Mouse (Mus musculus): Measurements from ENCODE around the gene Kctd15. TPM values are rescaled to one million over a fixed set of nuclear protein-coding genes. Genes with fewer than 3 reads are reported as not detected.
A peak's percentile ranks its signal among the peaks of the same experiment; 100 is the strongest.

Gene Kctd15
- polyA plus RNA-seq, 1 experiment from 2014 or later, result 18.0 TPM

- Histone ChIP-seq H3K27me3 (replicated peaks; ENCODE audit: control insufficient read depth, insufficient read depth, low read length) (no peaks in the 10 kb centered on the region), H3K36me3 (ENCODE audit: control insufficient read depth, insufficient read depth, low read length) (peaks cover 20% of the 10 kb centered on the region), H3K27ac (ENCODE audit: low read depth, low read length) (no peak overlapping the region), H3K4me3 (ENCODE audit: low read length) (no peak overlapping the region), H3K4me2 (ENCODE audit: low read length) (no peak overlapping the region), H3K9me3 (ENCODE audit: control insufficient read depth, low read length) (no peaks in the 10 kb centered on the region), H3K4me1 (ENCODE audit: control insufficient read depth, insufficient read depth, low read depth, low read length) (peaks cover 2% of the 10 kb centered on the region; the same call in 1 of the 2 replicates), H3K9ac (ENCODE audit: low read depth, low read length) (no peak overlapping the region)
- no peak for ATAC-seq
- WGBS, result 75% methylated on average over 6 of the region's 6 CpGs
Observed at GRCm38 (mm10) chr7:34643329-34643728, 13.2 kb downstream of the Kctd15 start.

- ATAC-seq, result no peak
- H3K9ac ChIP-seq (ENCODE audit: low read depth, low read length), result no peak overlapping the region
- H3K27ac ChIP-seq (ENCODE audit: low read depth, low read length), result no peak overlapping the region
- H3K27me3 ChIP-seq (replicated peaks; ENCODE audit: control insufficient read depth, insufficient read depth, low read length), result no peaks in the 10 kb centered on the region
- H3K4me3 ChIP-seq (ENCODE audit: low read length), result no peak overlapping the region
- peaks cover 16% of the 10 kb centered on the region for H3K36me3 ChIP-seq (ENCODE audit: control insufficient read depth, insufficient read depth, low read length)
- H3K4me1 ChIP-seq (ENCODE audit: control insufficient read depth, insufficient read depth, low read depth, low read length), result peaks cover 2% of the 10 kb centered on the region; the same call in 1 of the 2 replicates
- H3K9me3 ChIP-seq (ENCODE audit: control insufficient read depth, low read length), result no peaks in the 10 kb centered on the region
- no peak overlapping the region for H3K4me2 ChIP-seq (ENCODE audit: low read length)
- 90% methylated on average over 13 of the region's 13 CpGs for WGBS
Observed at GRCm38 (mm10) chr7:34641968-34642367, 14.6 kb downstream of the Kctd15 start.

- H3K4me1 ChIP-seq (ENCODE audit: control insufficient read depth, insufficient read depth, low read depth, low read length), result peaks cover 2% of the 10 kb centered on the region; the same call in 1 of the 2 replicates
- H3K36me3 ChIP-seq (ENCODE audit: control insufficient read depth, insufficient read depth, low read length), result peaks cover 16% of the 10 kb centered on the region
- ATAC-seq, result no peak
- no peak overlapping the region for H3K4me2 ChIP-seq (ENCODE audit: low read length)
- 90% methylated on average over 11 of the region's 11 CpGs for WGBS
- H3K27ac ChIP-seq (ENCODE audit: low read depth, low read length), result no peak overlapping the region
- no peak overlapping the region for H3K4me3 ChIP-seq (ENCODE audit: low read length)
- H3K9me3 ChIP-seq (ENCODE audit: control insufficient read depth, low read length), result no peaks in the 10 kb centered on the region
- no peaks in the 10 kb centered on the region for H3K27me3 ChIP-seq (replicated peaks; ENCODE audit: control insufficient read depth, insufficient read depth, low read length)
- H3K9ac ChIP-seq (ENCODE audit: low read depth, low read length), result no peak overlapping the region; the same call in 1 of the 2 replicates
Observed at GRCm38 (mm10) chr7:34639798-34640197, 16.7 kb downstream of the Kctd15 start.

GRCm38 (mm10) chr7:34636661-34637060, 19.9 kb downstream of the Kctd15 start:
- no peak overlapping the region for H3K9ac ChIP-seq (ENCODE audit: low read depth, low read length)
- H3K9me3 ChIP-seq (ENCODE audit: control insufficient read depth, low read length), result no peaks in the 10 kb centered on the region
- no peak overlapping the region for H3K4me2 ChIP-seq (ENCODE audit: low read length)
- no peaks in the 10 kb centered on the region for H3K27me3 ChIP-seq (replicated peaks; ENCODE audit: control insufficient read depth, insufficient read depth, low read length)
- H3K36me3 ChIP-seq (ENCODE audit: control insufficient read depth, insufficient read depth, low read length), result peaks cover 14% of the 10 kb centered on the region
- no peak for ATAC-seq
- H3K27ac ChIP-seq (ENCODE audit: low read depth, low read length), result no peak overlapping the region
- H3K4me1 ChIP-seq (ENCODE audit: control insufficient read depth, insufficient read depth, low read depth, low read length), result no peaks in the 10 kb centered on the region
- WGBS, result 62% methylated on average over 4 of the region's 4 CpGs
- no peak overlapping the region for H3K4me3 ChIP-seq (ENCODE audit: low read length)

GRCm38 (mm10) chr7:34632966-34633742, 23.4 kb downstream of the Kctd15 start:
- ATAC-seq, result no peak
- no peak overlapping the region for H3K4me3 ChIP-seq (ENCODE audit: low read length)
- H3K9me3 ChIP-seq (ENCODE audit: control insufficient read depth, low read length), result no peaks in the 10 kb centered on the region
- peaks cover 10% of the 10 kb centered on the region for H3K4me1 ChIP-seq (ENCODE audit: control insufficient read depth, insufficient read depth, low read depth, low read length)
- WGBS, result 80% methylated on average over 10 of the region's 10 CpGs
- H3K9ac ChIP-seq (ENCODE audit: low read depth, low read length), result no peak overlapping the region
- H3K4me2 ChIP-seq (ENCODE audit: low read length), result no peak overlapping the region
- H3K27me3 ChIP-seq (replicated peaks; ENCODE audit: control insufficient read depth, insufficient read depth, low read length), result no peaks in the 10 kb centered on the region
- H3K27ac ChIP-seq (ENCODE audit: low read depth, low read length), result no peak overlapping the region
- no peaks in the 10 kb centered on the region for H3K36me3 ChIP-seq (ENCODE audit: control insufficient read depth, insufficient read depth, low read length)

- peaks cover 10% of the 10 kb centered on the region for H3K4me1 ChIP-seq (ENCODE audit: control insufficient read depth, insufficient read depth, low read depth, low read length)
- WGBS, result 3% methylated on average over 28 of the region's 34 CpGs
- no peaks in the 10 kb centered on the region for H3K36me3 ChIP-seq (ENCODE audit: control insufficient read depth, insufficient read depth, low read length)
- H3K9ac ChIP-seq (ENCODE audit: low read depth, low read length), result peak overlapping the region; percentile 47
- H3K27me3 ChIP-seq (replicated peaks; ENCODE audit: control insufficient read depth, insufficient read depth, low read length), result no peaks in the 10 kb centered on the region
- peak overlapping the region; percentile 35 for H3K4me3 ChIP-seq (ENCODE audit: low read length)
- H3K4me2 ChIP-seq (ENCODE audit: low read length), result peak overlapping the region; percentile 54
- ATAC-seq, result peak; percentile 78
- peak overlapping the region; percentile 69 for H3K27ac ChIP-seq (ENCODE audit: low read depth, low read length)
- H3K9me3 ChIP-seq (ENCODE audit: control insufficient read depth, low read length), result no peaks in the 10 kb centered on the region
Observed at GRCm38 (mm10) chr7:34630211-34631085, 26.1 kb downstream of the Kctd15 start.

- no peaks in the 10 kb centered on the region for H3K27me3 ChIP-seq (replicated peaks; ENCODE audit: control insufficient read depth, insufficient read depth, low read length)
- peak overlapping the region; percentile 47 for H3K9ac ChIP-seq (ENCODE audit: low read depth, low read length)
- H3K27ac ChIP-seq (ENCODE audit: low read depth, low read length), result peak overlapping the region; percentile 69
- H3K4me1 ChIP-seq (ENCODE audit: control insufficient read depth, insufficient read depth, low read depth, low read length), result peaks cover 10% of the 10 kb centered on the region
- no peak; the same call in none of the 2 replicates for ATAC-seq
- WGBS, result 40% methylated on average over 8 of the region's 8 CpGs
- no peaks in the 10 kb centered on the region for H3K36me3 ChIP-seq (ENCODE audit: control insufficient read depth, insufficient read depth, low read length)
- no peaks in the 10 kb centered on the region for H3K9me3 ChIP-seq (ENCODE audit: control insufficient read depth, low read length)
- H3K4me3 ChIP-seq (ENCODE audit: low read length), result peak overlapping the region; percentile 35
- H3K4me2 ChIP-seq (ENCODE audit: low read length), result peak overlapping the region; percentile 54
Observed at GRCm38 (mm10) chr7:34629702-34630210, 26.8 kb downstream of the Kctd15 start.

GRCm38 (mm10) chr7:34620411-34620810, 36.1 kb downstream of the Kctd15 start:
- Histone ChIP-seq H3K27me3 (replicated peaks; ENCODE audit: control insufficient read depth, insufficient read depth, low read length) (no peaks in the 10 kb centered on the region), H3K36me3 (ENCODE audit: control insufficient read depth, insufficient read depth, low read length) (no peaks in the 10 kb centered on the region), H3K4me2 (ENCODE audit: low read length) (no peak overlapping the region), H3K9ac (ENCODE audit: low read depth, low read length) (no peak overlapping the region), H3K4me3 (ENCODE audit: low read length) (no peak overlapping the region), H3K27ac (ENCODE audit: low read depth, low read length) (no peak overlapping the region), H3K4me1 (ENCODE audit: control insufficient read depth, insufficient read depth, low read depth, low read length) (no peaks in the 10 kb centered on the region), H3K9me3 (ENCODE audit: control insufficient read depth, low read length) (no peaks in the 10 kb centered on the region)
- WGBS, result 30% methylated on average over 2 of the region's 2 CpGs
- ATAC-seq, result no peak

Data from hindbrain, embryonic 16.5 days (tissue).